Mouse (Mus musculus) cortical plate, adult 2 months (tissue): ENCODE results near the gene 1700037C18Rik.

ENCODE experiments used
- CTCF ChIP-seq: fragments of 200-500 bp; IDR thresholded peaks from 2 replicates; pipeline ENCODE4 v1.5.1; 2011; ENCODE audit warnings: mild to moderate bottlenecking, control low read depth, low read length; ENCODE audit not compliant: insufficient read depth; ENCODE audit errors: extremely low read depth
- POLR2A ChIP-seq: fragments of 200-500 bp; IDR thresholded peaks from 2 replicates; pipeline ENCODE4 v1.6.1; 2011; ENCODE audit warnings: mild to moderate bottlenecking, low read length, control low read depth; ENCODE audit not compliant: insufficient read depth; ENCODE audit errors: extremely low read depth

- TF ChIP-seq CTCF, result no peak
- TF ChIP-seq POLR2A, result no peak
These were observed 60.6 kb downstream of the 1700037C18Rik start for GRCm38 (mm10) chr16:3847871-3848270.
